Mouse (Mus musculus): ENCODE measurements around the gene Arpc4. TPM values are rescaled to one million over a fixed set of nuclear protein-coding genes. Genes with fewer than 3 reads are reported as not detected.

Gene Arpc4
- polyA plus RNA-seq, 1 experiment from 2014 or later = 384 TPM

- peaks cover 23% of the 10 kb centered on the region for H3K36me3 ChIP-seq
- ATAC-seq (ENCODE audit: insufficient number of reproducible peaks, low FRiP score, low TSS enrichment, low read depth) = peak; percentile 88
- H3K27ac ChIP-seq (replicated peaks) = peak within 1 kb of the TSS; percentile 24; the same call in 1 of the 2 replicates
- H3K9me3 ChIP-seq (replicated peaks) = no peaks in the 10 kb centered on the region
- 12% methylated on average over 32 of the region's 32 CpGs for whole genome bisulfite sequencing
- H3K4me2 ChIP-seq (replicated peaks) = peak within 1 kb of the TSS; percentile 61
- peak within 1 kb of the TSS; percentile 64 for H3K4me3 ChIP-seq (replicated peaks)
- no peaks in the 10 kb centered on the region for H3K27me3 ChIP-seq
- H3K9ac ChIP-seq = peak within 1 kb of the TSS; percentile 78
- peaks cover 26% of the 10 kb centered on the region for H3K4me1 ChIP-seq
These were observed 34.5 kb upstream of the Arpc4 start, which contains the start of gene Camk1 for GRCm38 (mm10) chr6:113343177-113344092. Gene Camk1 (minus strand): TSS chr6:113343984.

GRCm38 (mm10) chr6:113344321-113344720 is 33.6 kb upstream of the Arpc4 start:
- peak overlapping the region; percentile 61 for H3K4me2 ChIP-seq (replicated peaks)
- H3K36me3 ChIP-seq = peaks cover 15% of the 10 kb centered on the region
- peaks cover 26% of the 10 kb centered on the region for H3K4me1 ChIP-seq
- H3K9me3 ChIP-seq (replicated peaks) = no peaks in the 10 kb centered on the region
- H3K9ac ChIP-seq = 0 out of 2 replicates have a peak overlapping the region, but pooled peaks have one; percentile 78
- WGBS = 47% methylated on average over 2 of the region's 2 CpGs
- peak overlapping the region; percentile 24; the same call in 1 of the 2 replicates for H3K27ac ChIP-seq (replicated peaks)
- H3K27me3 ChIP-seq = no peaks in the 10 kb centered on the region
- H3K4me3 ChIP-seq (replicated peaks) = peak overlapping the region; percentile 64
- no peak for ATAC-seq (ENCODE audit: insufficient number of reproducible peaks, low FRiP score, low TSS enrichment, low read depth)

GRCm38 (mm10) chr6:113346897-113347296 is 31.0 kb upstream of the Arpc4 start:
- Histone ChIP-seq H3K4me2 (replicated peaks) (no peak overlapping the region), H3K4me3 (replicated peaks) (no peak overlapping the region), H3K4me1 (peaks cover 22% of the 10 kb centered on the region), H3K9me3 (replicated peaks) (no peaks in the 10 kb centered on the region), H3K27me3 (no peaks in the 10 kb centered on the region), H3K27ac (replicated peaks) (no peak overlapping the region), H3K36me3 (no peaks in the 10 kb centered on the region), H3K9ac (no peak overlapping the region)
- WGBS = 81% methylated on average over 4 of the region's 4 CpGs
- no peak for ATAC-seq (ENCODE audit: insufficient number of reproducible peaks, low FRiP score, low TSS enrichment, low read depth)

GRCm38 (mm10) chr6:113350538-113350937 is 27.4 kb upstream of the Arpc4 start:
- ATAC-seq (ENCODE audit: insufficient number of reproducible peaks, low FRiP score, low TSS enrichment, low read depth) = no peak
- Histone ChIP-seq H3K27ac (replicated peaks) (no peak overlapping the region), H3K9ac (no peak overlapping the region), H3K4me1 (no peaks in the 10 kb centered on the region), H3K9me3 (replicated peaks) (no peaks in the 10 kb centered on the region), H3K36me3 (no peaks in the 10 kb centered on the region), H3K4me2 (replicated peaks) (no peak overlapping the region), H3K4me3 (replicated peaks) (no peak overlapping the region), H3K27me3 (no peaks in the 10 kb centered on the region)

- Histone ChIP-seq H3K4me1 (no peaks in the 10 kb centered on the region), H3K36me3 (no peaks in the 10 kb centered on the region), H3K4me3 (replicated peaks) (no peak overlapping the region), H3K9ac (no peak overlapping the region), H3K27me3 (no peaks in the 10 kb centered on the region), H3K9me3 (replicated peaks) (no peaks in the 10 kb centered on the region), H3K4me2 (replicated peaks) (no peak overlapping the region), H3K27ac (replicated peaks) (no peak overlapping the region)
- no peak for ATAC-seq (ENCODE audit: insufficient number of reproducible peaks, low FRiP score, low TSS enrichment, low read depth)
- WGBS = 73% methylated on average over 1 of the region's 1 CpGs
These were observed 26.8 kb upstream of the Arpc4 start for GRCm38 (mm10) chr6:113351161-113351560.

- ATAC-seq (ENCODE audit: insufficient number of reproducible peaks, low FRiP score, low TSS enrichment, low read depth) = no peak
- H3K36me3 ChIP-seq = no peaks in the 10 kb centered on the region
- H3K4me2 ChIP-seq (replicated peaks) = no peak overlapping the region
- H3K4me1 ChIP-seq = no peaks in the 10 kb centered on the region
- no peaks in the 10 kb centered on the region for H3K27me3 ChIP-seq
- 54% methylated on average over 10 of the region's 10 CpGs for WGBS
- H3K9ac ChIP-seq = no peak overlapping the region
- no peaks in the 10 kb centered on the region for H3K9me3 ChIP-seq (replicated peaks)
- no peak overlapping the region for H3K4me3 ChIP-seq (replicated peaks)
- no peak overlapping the region for H3K27ac ChIP-seq (replicated peaks)
These were observed 26.3 kb upstream of the Arpc4 start for GRCm38 (mm10) chr6:113351653-113352052.

GRCm38 (mm10) chr6:113352820-113353219 is 25.1 kb upstream of the Arpc4 start:
- no peak overlapping the region for H3K27ac ChIP-seq (replicated peaks)
- H3K4me2 ChIP-seq (replicated peaks) = no peak overlapping the region

GRCm38 (mm10) chr6:113353696-113354095 is 24.2 kb upstream of the Arpc4 start:
- WGBS = 75% methylated on average over 3 of the region's 3 CpGs
- Histone ChIP-seq H3K27me3 (no peaks in the 10 kb centered on the region), H3K4me2 (replicated peaks) (no peak overlapping the region), H3K9me3 (replicated peaks) (no peaks in the 10 kb centered on the region), H3K27ac (replicated peaks) (no peak overlapping the region), H3K36me3 (no peaks in the 10 kb centered on the region), H3K4me1 (no peaks in the 10 kb centered on the region), H3K4me3 (replicated peaks) (no peak overlapping the region), H3K9ac (no peak overlapping the region)
- no peak for ATAC-seq (ENCODE audit: insufficient number of reproducible peaks, low FRiP score, low TSS enrichment, low read depth)

More at GRCm38 (mm10) chr6:113352820-113353219, 25.1 kb upstream of the Arpc4 start:
- no peaks in the 10 kb centered on the region for H3K9me3 ChIP-seq (replicated peaks)
- 58% methylated on average over 3 of the region's 3 CpGs for WGBS
- H3K27me3 ChIP-seq = no peaks in the 10 kb centered on the region
- H3K4me3 ChIP-seq (replicated peaks) = no peak overlapping the region
- no peaks in the 10 kb centered on the region for H3K4me1 ChIP-seq
- no peak for ATAC-seq (ENCODE audit: insufficient number of reproducible peaks, low FRiP score, low TSS enrichment, low read depth)
- H3K9ac ChIP-seq = no peak overlapping the region
- H3K36me3 ChIP-seq = no peaks in the 10 kb centered on the region

- H3K4me3 ChIP-seq (replicated peaks) = no peak overlapping the region
- no peak for ATAC-seq (ENCODE audit: insufficient number of reproducible peaks, low FRiP score, low TSS enrichment, low read depth)
These were observed 16.4 kb upstream of the Arpc4 start for GRCm38 (mm10) chr6:113361476-113361875.

GRCm38 (mm10) chr6:113362241-113362640 is 15.7 kb upstream of the Arpc4 start:
- Histone ChIP-seq H3K9me3 (replicated peaks) (no peaks in the 10 kb centered on the region), H3K36me3 (0 out of 2 replicates have a peak, but pooled peaks cover 12% of the 10 kb centered on the region), H3K4me2 (replicated peaks) (no peak overlapping the region), H3K9ac (no peak overlapping the region), H3K4me3 (replicated peaks) (no peak overlapping the region), H3K27ac (replicated peaks) (no peak overlapping the region), H3K27me3 (no peaks in the 10 kb centered on the region), H3K4me1 (no peaks in the 10 kb centered on the region)
- WGBS = 92% methylated on average over 1 of the region's 1 CpGs
- ATAC-seq (ENCODE audit: insufficient number of reproducible peaks, low FRiP score, low TSS enrichment, low read depth) = no peak

More at GRCm38 (mm10) chr6:113361476-113361875, 16.4 kb upstream of the Arpc4 start:
- no peak overlapping the region for H3K4me2 ChIP-seq (replicated peaks)
- H3K27ac ChIP-seq (replicated peaks) = no peak overlapping the region
- H3K4me1 ChIP-seq = no peaks in the 10 kb centered on the region
- H3K9me3 ChIP-seq (replicated peaks) = no peaks in the 10 kb centered on the region
- H3K27me3 ChIP-seq = no peaks in the 10 kb centered on the region
- WGBS = 75% methylated on average over 4 of the region's 4 CpGs
- H3K9ac ChIP-seq = no peak overlapping the region
- H3K36me3 ChIP-seq = 0 out of 2 replicates have a peak, but pooled peaks cover 5% of the 10 kb centered on the region

- no peaks in the 10 kb centered on the region for H3K27me3 ChIP-seq
- no peak overlapping the region for H3K4me2 ChIP-seq (replicated peaks)
- H3K27ac ChIP-seq (replicated peaks) = no peak overlapping the region
- no peak overlapping the region for H3K9ac ChIP-seq
- H3K9me3 ChIP-seq (replicated peaks) = no peaks in the 10 kb centered on the region
- H3K36me3 ChIP-seq = peaks cover 31% of the 10 kb centered on the region
- no peak overlapping the region for H3K4me3 ChIP-seq (replicated peaks)
- no peak for ATAC-seq (ENCODE audit: insufficient number of reproducible peaks, low FRiP score, low TSS enrichment, low read depth)
- 65% methylated on average over 8 of the region's 8 CpGs for WGBS
- H3K4me1 ChIP-seq = no peaks in the 10 kb centered on the region
These were observed 13.3 kb upstream of the Arpc4 start for GRCm38 (mm10) chr6:113364518-113365135.

Measured in embryonic facial prominence, embryonic 15.5 days (tissue).